Mouse (Mus musculus): ENCODE data around the gene Fam120b. TPM values are rescaled to one million over a fixed set of nuclear protein-coding genes. Genes with fewer than 3 reads are reported as not detected.

Gene Fam120b
- polyA plus RNA-seq, 2 experiments, result 3.1 to 4.1 TPM

DNA sequence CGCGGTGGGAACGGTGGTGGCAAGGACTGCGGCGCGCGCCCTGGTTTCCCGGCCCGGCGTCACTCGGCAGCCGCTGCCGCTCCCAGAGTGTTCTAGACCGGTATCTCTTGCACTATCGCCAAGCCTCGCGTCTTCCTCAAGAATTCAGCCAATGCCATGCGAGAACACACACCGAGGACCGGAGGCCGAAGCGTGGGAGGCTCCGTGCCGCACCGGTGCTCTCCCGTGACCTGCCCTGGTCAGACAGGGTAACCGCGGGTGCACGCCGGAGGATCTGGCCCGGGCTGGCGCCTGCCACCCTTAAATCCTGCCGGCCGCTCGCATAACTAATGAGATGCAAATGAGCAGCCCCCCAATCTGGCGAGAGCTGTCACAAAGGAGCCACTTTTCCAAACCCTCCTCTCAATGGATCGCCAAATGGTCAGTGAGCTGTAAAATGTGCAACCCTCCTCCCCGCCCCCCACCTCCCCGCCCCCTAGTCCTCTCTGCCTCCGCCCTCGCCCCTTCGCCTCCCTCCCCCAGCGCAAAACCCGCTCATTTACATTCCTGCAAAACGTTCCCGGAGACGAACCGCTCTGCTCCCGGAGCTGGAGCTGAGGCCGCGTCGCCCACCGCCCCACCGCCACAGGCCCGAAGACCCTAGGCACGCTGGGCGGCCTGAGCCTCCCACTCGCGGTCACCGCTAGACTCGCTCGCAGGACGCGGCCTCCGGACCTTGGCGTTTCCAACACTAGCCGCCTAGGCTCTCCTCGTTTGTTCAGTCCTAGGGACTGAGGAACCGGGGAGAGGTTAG, 20.1 kb upstream of the Fam120b start:
- TF ChIP-seq EP300 (IDR thresholded peaks at IDR 0.05; ENCODE audit: low read depth) (no peak), CTCF (IDR thresholded peaks at IDR 0.05; ENCODE audit: low read depth) (no peak)
- peaks cover 77% of the 10 kb centered on the region for H3K27me3 ChIP-seq (ENCODE audit: control insufficient read depth, insufficient read depth, low read length)
- ATAC-seq (ENCODE audit: insufficient read depth), result peak; percentile 68
- peak overlapping the region; percentile 62 for H3K4me2 ChIP-seq (ENCODE audit: low read depth)
- H3K4me3 ChIP-seq (ENCODE audit: insufficient read depth in 1 of 2, low read depth in 2 of 2, low read length in 2 of 2), result peak overlapping the region; percentile 50 to 53
- H3K9ac ChIP-seq (replicated peaks), result no peak overlapping the region
- peaks cover 0 to 4% of the 10 kb centered on the region in 2 experiments; a peak in 1 of 4 replicates for H3K4me1 ChIP-seq (replicated peaks; ENCODE audit: control insufficient read depth in 2 of 2, insufficient read depth in 2 of 2, low read length in 1 of 2)
- peak in 1 of 3 experiments; percentile 9 for DNase-seq (ENCODE audit: low read depth in 3 of 3, low spot score in 3 of 3)
- no peaks in the 10 kb centered on the region for H3K9me3 ChIP-seq (ENCODE audit: control insufficient read depth, low read length)
- no peaks in the 10 kb centered on the region for H3K36me3 ChIP-seq (replicated peaks; ENCODE audit: control insufficient read depth, insufficient read depth, low read depth)
- under 1% methylated on average over 68 of the region's 69 CpGs for WGBS (ENCODE audit: insufficient replicate concordance)
- H3K27ac ChIP-seq, result no peak overlapping the region

DNA sequence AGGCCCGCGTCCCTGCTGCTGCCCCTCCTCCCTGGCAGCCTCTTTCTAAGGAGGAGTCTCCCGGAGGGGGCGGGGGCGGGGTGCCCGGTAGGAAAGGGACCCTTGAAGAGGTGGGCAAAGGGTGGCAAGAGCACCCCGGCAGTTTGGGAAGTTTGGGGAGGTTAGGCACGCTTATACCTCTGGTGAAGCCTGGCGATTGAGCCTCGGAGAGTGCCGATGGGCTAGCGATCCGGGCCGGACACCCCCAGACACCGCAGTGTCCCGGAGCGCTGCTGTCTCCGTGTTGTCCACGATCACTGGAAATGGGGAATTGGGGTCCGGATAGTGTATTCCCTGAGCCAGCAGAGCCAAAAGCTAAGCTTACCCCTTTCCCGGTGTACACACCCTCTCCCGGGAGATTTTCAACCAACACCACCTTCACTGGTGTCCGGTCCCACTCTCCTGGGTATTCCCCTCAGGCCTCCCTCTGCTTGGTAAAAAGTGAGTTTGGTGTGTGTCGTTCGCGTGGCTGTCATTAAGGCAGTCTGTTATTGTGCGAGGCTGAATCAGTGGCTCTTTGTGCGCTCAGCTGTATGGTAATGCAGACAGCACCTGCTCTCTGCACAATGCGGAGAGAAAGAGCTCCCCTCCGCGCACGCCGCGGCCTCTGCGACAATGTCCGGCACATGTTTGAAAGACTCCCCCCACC, 19.4 kb upstream of the Fam120b start, which contains the start of gene Dll1:
Dll1 (minus strand) TSS at position 379 of the 688 bp plus-strand sequence.
- Histone ChIP-seq H3K4me1 (replicated peaks; ENCODE audit: control insufficient read depth in 2 of 2, insufficient read depth in 2 of 2, low read length in 1 of 2) (peaks cover 0 to 4% of the 10 kb centered on the region in 2 experiments; a peak in 1 of 4 replicates), H3K27me3 (ENCODE audit: control insufficient read depth, insufficient read depth, low read length) (peaks cover 84% of the 10 kb centered on the region), H3K36me3 (replicated peaks; ENCODE audit: control insufficient read depth, insufficient read depth, low read depth) (no peaks in the 10 kb centered on the region), H3K4me3 (ENCODE audit: insufficient read depth in 1 of 2, low read depth in 2 of 2, low read length in 2 of 2) (peak within 1 kb of the TSS; percentile 50 to 53), H3K9ac (replicated peaks) (no peak within 1 kb of the TSS), H3K4me2 (ENCODE audit: low read depth) (peak within 1 kb of the TSS; percentile 62), H3K9me3 (ENCODE audit: control insufficient read depth, low read length) (no peaks in the 10 kb centered on the region), H3K27ac (no peak within 1 kb of the TSS)
- 1% methylated on average over 36 of the region's 36 CpGs for WGBS (ENCODE audit: insufficient replicate concordance)
- DNase-seq (ENCODE audit: low read depth in 3 of 3, low spot score in 3 of 3), result no peak
- no peak for ATAC-seq (ENCODE audit: insufficient read depth)
- no peak for TF ChIP-seq CTCF (IDR thresholded peaks at IDR 0.05; ENCODE audit: low read depth)
- no peak for TF ChIP-seq EP300 (IDR thresholded peaks at IDR 0.05; ENCODE audit: low read depth)

DNA sequence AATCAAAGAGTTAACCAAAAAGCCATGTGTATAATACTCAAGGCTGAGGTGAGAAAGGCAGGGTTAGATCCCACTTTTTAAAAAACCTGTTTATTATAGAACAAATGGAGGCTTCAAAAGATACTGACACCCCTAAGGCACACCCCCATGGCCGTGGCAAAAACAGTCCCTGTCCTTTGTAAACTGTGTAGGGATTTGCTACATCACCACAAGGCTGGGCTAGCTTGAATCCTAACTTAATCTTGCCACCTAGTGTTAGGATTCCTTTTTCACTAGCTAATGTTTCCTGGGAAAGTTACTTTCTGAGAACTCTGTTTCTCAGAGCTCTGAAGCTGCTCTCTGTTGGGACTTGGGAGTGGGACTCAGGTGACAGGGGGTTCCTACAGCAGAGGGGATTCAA, 18.1 kb upstream of the Fam120b start:
- Histone ChIP-seq H3K9ac (replicated peaks) (no peak overlapping the region), H3K36me3 (replicated peaks; ENCODE audit: control insufficient read depth, insufficient read depth, low read depth) (no peaks in the 10 kb centered on the region), H3K4me2 (ENCODE audit: low read depth) (no peak overlapping the region), H3K4me1 (replicated peaks; ENCODE audit: control insufficient read depth in 2 of 2, insufficient read depth in 2 of 2, low read length in 1 of 2) (no peaks in the 10 kb centered on the region), H3K27me3 (ENCODE audit: control insufficient read depth, insufficient read depth, low read length) (peaks cover 92% of the 10 kb centered on the region), H3K9me3 (ENCODE audit: control insufficient read depth, low read length) (no peaks in the 10 kb centered on the region), H3K4me3 (ENCODE audit: insufficient read depth in 1 of 2, low read depth in 2 of 2, low read length in 2 of 2) (no peak overlapping the region), H3K27ac (no peak overlapping the region)
- 6% methylated on average over 1 of the region's 1 CpGs for WGBS (ENCODE audit: insufficient replicate concordance)
- no peak for ATAC-seq (ENCODE audit: insufficient read depth)
- 0 out of 2 replicates have a peak, but pooled peaks have one; percentile 18 for TF ChIP-seq CTCF (IDR thresholded peaks at IDR 0.05; ENCODE audit: low read depth)
- TF ChIP-seq EP300 (IDR thresholded peaks at IDR 0.05; ENCODE audit: low read depth), result no peak
- no peak for DNase-seq (ENCODE audit: low read depth in 3 of 3, low spot score in 3 of 3)

DNA sequence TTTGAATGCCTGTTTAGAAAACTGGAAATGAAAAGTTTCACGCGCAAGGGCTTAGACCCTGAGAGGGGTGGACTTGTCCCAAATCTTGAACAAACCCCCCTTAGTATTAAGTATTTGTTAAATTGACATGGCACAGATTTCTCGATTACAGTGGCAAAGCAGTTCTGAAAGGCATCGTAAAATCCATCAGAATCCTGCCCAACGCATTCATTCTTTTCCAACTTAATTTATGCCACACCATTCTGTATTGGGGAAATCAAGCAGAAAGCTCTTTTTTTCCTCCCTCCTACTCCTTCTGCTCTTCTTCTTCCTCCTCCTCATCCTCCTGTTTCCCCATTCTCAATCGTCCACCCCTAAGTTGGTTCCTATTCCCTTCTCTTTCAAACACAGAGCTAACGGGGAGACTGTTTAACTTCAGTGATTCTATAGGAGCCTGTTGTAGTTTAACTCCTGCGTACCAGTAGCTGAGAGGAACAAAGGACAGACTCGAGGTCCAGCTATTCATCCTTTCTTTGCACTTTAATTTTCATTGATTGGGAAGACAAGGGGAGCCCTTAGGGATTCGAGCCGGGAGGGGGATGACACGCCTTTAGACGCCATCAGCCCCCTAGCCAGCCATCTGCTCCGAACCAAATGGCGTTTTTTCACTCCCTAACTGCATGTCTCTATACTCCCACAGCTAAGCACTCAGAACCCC, 17.4 kb upstream of the Fam120b start:
- 12% methylated on average over 15 of the region's 15 CpGs for WGBS (ENCODE audit: insufficient replicate concordance)
- H3K27me3 ChIP-seq (ENCODE audit: control insufficient read depth, insufficient read depth, low read length), result peaks cover 86% of the 10 kb centered on the region
- no peak overlapping the region for H3K27ac ChIP-seq
- DNase-seq (ENCODE audit: low read depth in 3 of 3, low spot score in 3 of 3) (no peak), ATAC-seq (ENCODE audit: insufficient read depth) (no peak)
- no peak overlapping the region for H3K9ac ChIP-seq (replicated peaks)
- TF ChIP-seq EP300 (IDR thresholded peaks at IDR 0.05; ENCODE audit: low read depth) (no peak), CTCF (IDR thresholded peaks at IDR 0.05; ENCODE audit: low read depth) (no peak)
- no peak overlapping the region for H3K4me3 ChIP-seq (ENCODE audit: insufficient read depth in 1 of 2, low read depth in 2 of 2, low read length in 2 of 2)
- H3K36me3 ChIP-seq (replicated peaks; ENCODE audit: control insufficient read depth, insufficient read depth, low read depth), result no peaks in the 10 kb centered on the region
- H3K9me3 ChIP-seq (ENCODE audit: control insufficient read depth, low read length), result no peaks in the 10 kb centered on the region
- no peak overlapping the region for H3K4me2 ChIP-seq (ENCODE audit: low read depth)
- H3K4me1 ChIP-seq (replicated peaks; ENCODE audit: control insufficient read depth in 2 of 2, insufficient read depth in 2 of 2, low read length in 1 of 2), result no peaks in the 10 kb centered on the region
